Mouse (Mus musculus) hindlimb bud, embryonic 11.5 days (tissue): ENCODE data around the gene 2200002J24Rik.

Source experiments
- DNase-seq: peaks from one replicate; pipeline ENCODE4 v3.0.0-alpha.2; 2012; ENCODE audit warnings: low read depth, low spot score; ENCODE audit errors: extremely low spot score

The 2200002J24Rik gene

DNA sequence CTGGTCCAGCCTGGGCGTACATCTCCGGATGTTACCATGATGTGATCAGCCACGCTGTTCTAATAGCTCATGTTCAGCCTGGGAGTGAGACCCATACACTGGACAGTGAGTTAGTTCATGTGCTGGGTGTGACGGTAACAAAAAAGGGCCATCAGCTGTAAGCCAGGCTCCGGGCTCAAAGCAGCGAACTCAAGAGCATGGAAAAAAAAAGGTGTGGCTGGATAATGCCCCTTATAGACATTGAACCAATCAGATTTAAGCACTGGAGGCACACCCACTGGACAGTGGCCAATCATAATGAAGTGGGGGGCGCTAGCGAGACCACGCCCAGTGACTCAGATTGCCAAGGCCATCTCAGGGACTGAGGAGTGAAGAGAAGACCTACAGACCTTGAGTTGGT is at the start of gene 2200002J24Rik:
2200002J24Rik (plus strand) TSS at position 338 of the 400 bp plus-strand sequence.
- no peak for DNase-seq

DNA sequence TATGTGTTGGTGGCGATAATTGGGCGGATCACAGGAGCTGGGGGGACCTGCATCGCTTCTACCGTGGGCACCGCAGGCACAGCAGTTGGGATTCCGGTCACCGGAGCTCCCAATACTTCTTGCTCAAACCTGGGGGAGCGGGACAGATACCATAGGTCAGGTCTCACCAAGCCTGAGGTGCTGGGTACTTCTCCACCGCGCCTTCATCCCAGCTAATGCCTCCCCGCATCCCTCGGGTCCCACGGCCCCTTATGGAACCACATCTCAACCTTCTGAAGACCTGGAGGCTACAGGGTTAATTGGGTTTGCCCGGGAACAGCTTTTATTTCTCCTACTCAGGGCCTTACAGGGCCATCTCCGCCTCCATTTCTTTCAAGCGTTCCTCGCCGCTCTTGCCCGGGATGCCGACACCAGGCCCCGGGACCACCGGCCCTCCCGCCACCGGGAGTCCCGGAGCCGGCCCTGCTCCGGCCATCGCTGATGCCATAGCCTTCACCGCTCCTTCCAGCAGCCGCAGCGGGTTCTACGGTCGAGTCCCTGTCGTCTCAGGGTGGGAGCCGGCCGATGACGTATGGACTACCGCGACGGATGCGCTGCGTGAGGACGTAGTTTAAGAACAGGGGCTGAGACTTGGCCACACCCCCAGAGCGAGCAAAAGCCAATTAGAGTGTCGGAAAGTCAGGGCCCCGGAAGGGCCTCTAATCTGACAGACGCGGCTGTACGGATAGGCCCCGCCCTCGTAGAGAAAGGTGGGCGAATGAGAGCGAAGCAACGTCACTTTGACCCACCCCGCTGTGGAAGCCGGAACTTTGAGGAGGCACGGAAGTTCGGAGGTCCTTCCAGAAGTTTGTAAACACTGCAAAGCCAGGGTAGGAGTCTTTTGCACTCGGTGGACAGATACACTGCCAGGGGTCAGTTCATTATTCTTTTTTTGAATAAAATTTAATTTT is 48.9 kb upstream of the 2200002J24Rik start, which contains the start of gene Rbm42:
Rbm42 (minus strand) TSS at position 727 of the 950 bp plus-strand sequence.
- DNase-seq: peak; percentile 92

DNA sequence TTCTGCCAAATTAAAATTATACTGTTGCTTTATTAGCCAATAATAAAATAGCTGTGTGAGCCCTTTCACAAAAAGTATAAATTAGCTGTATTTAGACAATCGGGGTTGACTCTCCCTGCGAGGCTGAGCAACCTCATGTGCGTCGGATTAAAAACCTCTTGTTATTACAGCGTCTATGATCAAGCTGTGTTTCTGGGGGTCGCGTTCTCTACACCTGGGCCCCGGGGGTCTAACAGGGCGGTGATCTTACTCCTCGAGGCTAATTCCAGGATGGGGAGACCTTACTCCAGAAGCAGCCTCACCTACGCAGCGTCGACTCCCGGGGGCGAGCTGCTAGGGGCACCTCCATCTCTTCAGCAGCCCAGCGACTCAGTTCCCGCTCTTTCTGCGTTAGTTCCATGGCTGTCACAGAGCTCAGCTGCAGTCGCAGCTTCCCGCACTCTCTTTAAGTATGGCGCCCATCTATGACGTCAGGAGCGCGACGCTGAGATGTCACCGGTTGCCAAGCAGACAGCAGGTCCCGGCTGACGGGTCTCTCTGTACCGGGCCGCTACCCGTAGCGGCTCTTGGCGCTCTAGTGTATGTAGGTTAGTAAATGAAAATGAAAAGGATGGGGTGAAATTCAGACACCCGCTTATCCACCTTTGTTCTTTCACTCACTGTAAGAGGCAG is 34.1 kb upstream of the 2200002J24Rik start, which contains the start of gene Haus5:
Haus5 (minus strand) TSS at position 466 of the 672 bp plus-strand sequence.
- peak; percentile 87 for DNase-seq

DNA sequence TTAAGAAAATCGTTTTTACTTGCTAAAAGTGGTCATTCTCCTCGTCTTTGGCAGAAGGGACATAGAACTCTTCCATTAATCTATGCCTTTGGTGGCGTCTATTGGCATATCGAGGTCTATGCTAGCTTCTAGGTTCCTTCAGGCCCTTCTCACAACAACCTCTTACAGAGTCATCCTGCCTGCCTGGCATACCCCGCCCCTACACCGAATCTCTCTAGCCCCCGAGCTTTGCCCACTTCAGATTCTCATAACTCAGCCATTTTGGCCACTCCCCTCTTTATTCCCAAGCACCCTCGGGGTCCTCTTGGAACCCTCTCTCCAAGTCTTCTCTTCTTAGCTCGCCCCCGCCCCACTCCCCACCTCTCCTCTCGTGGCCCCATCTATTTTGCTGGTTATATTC is 33.4 kb upstream of the 2200002J24Rik start:
- no peak for DNase-seq

DNA sequence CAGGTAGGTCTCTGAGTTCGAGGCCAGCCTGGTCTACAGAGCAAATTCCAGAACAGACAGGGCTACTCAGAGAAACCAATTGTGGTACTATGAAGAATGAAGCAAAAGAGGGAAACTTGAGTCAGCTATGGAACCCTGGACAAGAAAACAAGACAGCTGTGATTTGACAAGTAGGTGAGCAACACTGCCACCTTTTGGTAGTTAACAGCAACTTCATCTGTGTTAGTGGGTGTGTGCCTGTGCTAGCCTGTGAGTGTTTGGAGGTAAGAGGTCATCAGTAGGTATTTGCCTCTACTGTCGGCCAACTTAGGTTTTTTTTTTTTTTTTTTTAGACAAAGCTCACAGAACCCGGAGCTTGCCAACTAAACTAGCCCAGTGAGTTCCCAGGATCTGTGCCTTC is 29.5 kb upstream of the 2200002J24Rik start:
- DNase-seq: no peak

GRCm38 (mm10) chr7:30671480-30671879 is 27.2 kb upstream of the 2200002J24Rik start, which contains the start of gene Pmis2:
Gene Pmis2 (minus strand): TSS chr7:30671605.
- DNase-seq: no peak

DNA sequence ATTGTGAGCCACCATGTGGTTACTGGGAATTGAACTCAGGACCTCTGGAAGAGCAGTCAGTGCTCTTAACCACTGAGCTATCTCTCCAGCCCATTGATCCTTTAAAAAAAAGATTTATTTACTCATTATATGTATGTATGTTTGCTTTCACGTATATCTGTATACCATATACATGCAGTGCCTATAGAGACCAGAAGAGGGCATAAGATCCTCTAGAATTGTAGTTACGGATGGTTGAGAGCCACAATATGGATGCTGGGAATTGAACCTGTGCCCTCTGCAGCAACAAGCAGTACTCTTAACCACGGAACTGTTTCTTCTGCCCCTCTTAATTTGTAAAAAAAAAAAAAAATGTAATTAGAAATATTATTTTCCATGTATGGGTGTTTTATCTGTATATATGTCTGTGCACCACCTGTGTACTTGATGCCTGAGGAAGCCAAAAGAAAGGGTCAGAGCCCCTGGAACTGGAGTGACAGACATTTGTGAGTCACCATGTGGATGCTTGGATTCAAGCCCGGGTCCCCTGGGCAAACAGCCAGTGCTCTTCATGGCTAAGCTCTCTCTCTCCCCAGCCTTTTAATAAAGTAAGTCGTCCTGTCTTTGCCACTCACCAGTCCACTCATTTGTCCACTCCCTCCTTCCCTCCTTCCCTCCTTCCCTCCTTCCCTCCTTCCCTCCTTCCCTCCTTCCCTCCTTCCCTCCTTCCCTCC is 20.3 kb upstream of the 2200002J24Rik start:
- no peak for DNase-seq

GRCm38 (mm10) chr7:30681897-30682296 is 16.8 kb upstream of the 2200002J24Rik start:
- DNase-seq: no peak

DNA sequence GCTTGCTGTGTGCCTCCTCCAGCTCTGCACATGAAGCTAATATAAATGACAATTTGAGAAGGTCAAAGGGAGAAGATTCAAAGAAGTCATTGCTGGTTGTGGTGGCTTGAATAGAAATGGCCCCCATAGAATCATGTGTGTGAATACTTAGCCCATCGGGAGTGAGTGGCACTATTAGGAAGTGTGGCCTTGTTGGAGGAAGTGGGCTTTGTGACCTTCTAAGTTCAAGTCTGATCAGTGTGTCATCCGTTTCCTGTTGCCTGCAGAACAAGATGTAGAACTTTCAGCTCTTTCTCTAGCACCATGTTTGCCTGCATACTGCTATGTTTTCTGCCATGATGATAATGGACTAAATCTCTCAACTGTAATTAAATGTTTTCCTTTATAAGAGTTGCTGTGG is 15.3 kb upstream of the 2200002J24Rik start:
- DNase-seq: no peak

DNA sequence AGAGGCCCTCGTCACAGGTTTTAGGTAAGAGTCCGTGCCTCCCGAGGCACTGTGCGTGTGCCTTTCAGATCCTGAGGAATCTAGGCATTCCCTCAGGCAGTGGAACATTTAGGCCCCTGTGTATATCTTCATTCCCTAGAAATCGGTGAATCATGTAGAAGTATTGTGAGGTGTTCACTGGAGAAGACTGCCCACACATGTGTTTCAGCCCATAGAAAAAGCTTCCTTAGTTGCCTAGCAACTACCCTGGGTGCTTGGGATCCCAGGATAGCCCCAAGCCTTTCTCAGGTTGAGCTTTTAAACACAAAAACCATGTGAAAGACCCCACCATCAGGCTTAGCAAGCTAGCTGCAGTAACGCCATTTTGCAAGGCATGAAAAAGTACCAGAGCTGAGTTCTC is 10.4 kb upstream of the 2200002J24Rik start:
- DNase-seq: no peak

DNA sequence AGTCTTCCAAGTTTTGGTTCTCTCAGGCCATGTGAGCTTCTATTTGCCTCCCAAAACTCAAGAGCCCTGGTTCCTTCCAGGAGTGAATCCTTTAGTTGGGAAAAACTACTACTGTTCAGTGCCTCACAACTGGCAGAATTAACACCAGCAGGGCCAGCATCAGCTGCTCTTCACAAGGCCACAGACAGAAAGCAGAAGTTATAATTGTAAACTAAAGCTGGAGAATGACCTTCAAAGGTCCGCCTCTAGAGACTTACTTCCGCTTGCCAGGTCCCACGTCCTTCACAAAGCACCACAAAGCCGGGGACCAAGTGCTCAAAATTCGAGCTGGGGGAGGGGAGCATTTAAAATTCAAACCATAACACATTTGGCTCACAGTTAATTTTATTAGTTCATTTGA is 625 bp upstream of the 2200002J24Rik start:
- DNase-seq: no peak

DNA sequence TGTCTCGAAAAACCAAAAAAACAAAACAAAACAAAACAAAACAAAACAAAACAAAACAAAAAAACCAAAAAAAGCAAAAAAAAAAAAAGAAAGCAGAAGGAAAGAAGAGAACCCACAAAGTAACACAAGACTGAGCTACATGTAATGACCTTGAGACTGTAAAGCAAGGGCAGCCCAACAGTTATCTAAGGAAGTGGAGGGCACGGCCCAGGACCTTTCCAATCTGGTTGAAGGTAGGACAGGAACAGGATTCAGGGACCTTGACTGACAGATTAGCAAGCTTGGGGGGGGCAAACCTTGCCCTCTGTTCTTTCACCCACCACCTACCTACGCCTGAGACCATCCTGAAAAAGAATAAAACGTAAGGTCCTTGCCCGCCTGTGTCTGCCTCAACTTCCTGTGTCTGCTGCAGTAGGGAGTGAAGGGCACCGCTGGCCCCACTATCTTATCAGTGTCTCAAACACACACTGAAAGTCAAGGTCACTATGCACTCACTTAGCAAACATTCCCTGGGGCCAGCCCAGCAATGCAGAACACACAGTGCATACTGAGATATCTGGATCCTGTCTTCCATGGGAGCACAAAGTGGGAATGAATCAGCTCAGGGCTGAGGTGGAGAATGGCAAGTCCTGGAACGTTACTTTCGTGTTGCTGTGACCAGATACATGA is 7.6 kb downstream of the 2200002J24Rik start:
- no peak for DNase-seq

- DNase-seq: no peak
Measured at GRCm38 (mm10) chr7:30707441-30707840, 8.7 kb downstream of the 2200002J24Rik start.

- DNase-seq: no peak
Measured at GRCm38 (mm10) chr7:30711942-30712341, 13.2 kb downstream of the 2200002J24Rik start, which contains the start of gene Atp4a. Gene Atp4a (plus strand): TSS chr7:30712209.

GRCm38 (mm10) chr7:30717006-30717715 is 18.4 kb downstream of the 2200002J24Rik start:
- peak; percentile 46 for DNase-seq

DNA sequence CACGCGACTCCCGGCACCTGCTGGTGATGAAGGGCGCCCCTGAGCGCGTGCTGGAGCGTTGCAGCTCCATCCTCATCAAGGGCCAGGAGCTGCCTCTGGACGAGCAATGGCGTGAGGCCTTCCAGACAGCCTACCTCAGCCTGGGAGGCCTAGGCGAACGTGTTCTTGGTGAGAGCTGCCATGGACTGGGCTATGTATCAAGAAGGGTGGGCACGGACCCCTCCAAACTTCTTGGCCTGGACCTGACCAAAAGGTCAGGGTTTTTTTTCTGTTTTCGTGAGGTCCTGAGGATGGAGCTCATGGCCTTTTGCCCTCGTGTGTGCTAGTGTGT is 19.0 kb downstream of the 2200002J24Rik start:
- DNase-seq: no peak

DNA sequence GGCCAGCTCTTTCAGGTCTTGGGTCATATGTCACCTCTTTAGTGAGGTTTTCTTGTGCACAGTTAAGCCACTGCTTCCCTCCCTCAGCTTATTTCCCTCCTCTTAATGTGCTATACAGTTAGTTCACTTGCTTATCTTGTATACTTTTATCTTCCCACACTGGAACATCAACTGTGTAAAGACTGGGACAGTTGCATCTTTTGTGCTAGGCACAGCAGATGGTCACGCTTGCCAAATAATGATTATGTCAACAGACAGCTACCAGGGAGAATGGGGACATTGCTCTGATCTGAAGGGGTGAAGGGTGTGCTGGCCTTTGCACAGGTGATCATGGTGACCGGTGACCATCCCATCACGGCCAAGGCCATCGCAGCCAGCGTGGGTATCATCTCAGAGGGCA is 20.9 kb downstream of the 2200002J24Rik start:
- no peak for DNase-seq

- no peak for DNase-seq
Measured at GRCm38 (mm10) chr7:30721286-30721685, 22.6 kb downstream of the 2200002J24Rik start.

DNA sequence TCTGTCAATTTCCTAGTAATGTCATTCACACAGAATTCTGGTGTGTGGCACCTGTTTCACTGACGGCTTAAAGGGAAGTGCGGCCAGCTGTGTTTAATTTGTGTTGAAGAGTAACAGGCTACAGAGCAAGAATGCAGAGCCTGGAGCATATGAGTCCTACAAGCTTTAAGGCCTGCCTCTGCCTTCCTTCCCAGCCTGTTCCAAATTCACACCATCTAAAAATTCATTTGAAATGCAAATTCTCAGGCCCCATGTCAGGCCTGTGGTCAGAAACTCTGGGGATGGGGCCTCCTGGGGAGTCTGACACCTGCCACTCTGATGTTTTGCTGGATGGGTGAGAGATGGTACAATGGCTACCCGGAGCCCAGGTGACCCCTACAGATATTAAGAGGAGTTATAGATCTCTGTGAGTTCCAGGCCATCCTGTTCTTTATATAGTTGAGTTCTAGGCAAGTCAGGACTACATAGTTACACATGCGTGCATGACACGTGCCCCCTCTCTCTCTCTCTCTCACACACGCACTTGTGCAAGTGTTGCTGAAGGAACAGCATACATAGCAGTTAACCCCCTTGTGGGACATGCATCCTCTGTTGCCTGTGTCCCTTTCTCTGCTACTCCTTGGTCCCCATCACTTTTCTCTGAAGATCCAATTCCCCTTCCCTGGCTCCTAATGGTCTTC is 24.7 kb downstream of the 2200002J24Rik start:
- DNase-seq: no peak
